Mouse (Mus musculus) bone marrow, adult 2 months (tissue): Measurements from ENCODE around the gene Lactbl1. TPM values are rescaled to one million over a fixed set of nuclear protein-coding genes. Genes with fewer than 3 reads are reported as not detected.

Experiments
- H3K27ac ChIP-seq: fragments of 200-500 bp; 2 replicates; pipeline ENCODE4 v1.5.1; 2012; ENCODE audit warnings: low read depth, mild to moderate bottlenecking, control low read depth, inconsistent platforms, low read length; ENCODE audit not compliant: control insufficient read depth, poor library complexity, insufficient read depth
- H3K4me1 ChIP-seq: fragments of 200-500 bp; 2 replicates; pipeline ENCODE4 v1.6.1; 2011; ENCODE audit warnings: low read length; ENCODE audit not compliant: control insufficient read depth, insufficient read depth
- H3K4me3 ChIP-seq: fragments of 200-500 bp; replicated peaks from 2 replicates; pipeline ENCODE3; 2011; ENCODE audit warnings: mild to moderate bottlenecking, low read depth, low read length, control low read depth; ENCODE audit not compliant: control insufficient read depth
- CTCF ChIP-seq: fragments of 200-500 bp; IDR thresholded peaks from 2 replicates; pipeline ENCODE4 v1.5.1; 2011; ENCODE audit warnings: low read length, control low read depth; ENCODE audit not compliant: control insufficient read depth, insufficient read depth
- POLR2A ChIP-seq: fragments of 200-500 bp; IDR thresholded peaks from 2 replicates; pipeline ENCODE4 v1.6.1; 2011; ENCODE audit warnings: low read depth, mild to moderate bottlenecking, control low read depth, low read length, borderline replicate concordance; ENCODE audit not compliant: control insufficient read depth
- WGBS: fragments of 180-500 bp; shearing (Covaris S2); methylation state at CpG from one replicate; pipeline ENCODE4 v1.1.7; 2018; 5-methylcytosine and 5-hydroxymethylcytosine counted together
- polyA plus RNA-seq: library from polyadenylated mRNA; stranded (reverse); fragments of >200 nt; gene quantifications from 2 replicates; pipeline ENCODE4 v1.2.4, GENCODE M21; 2011; ENCODE audit warnings: low replicate concordance; ENCODE audit not compliant: missing spikeins, insufficient read depth, insufficient read length

Lactbl1 gene
- not detected in 2 replicates for polyA plus RNA-seq

DNA sequence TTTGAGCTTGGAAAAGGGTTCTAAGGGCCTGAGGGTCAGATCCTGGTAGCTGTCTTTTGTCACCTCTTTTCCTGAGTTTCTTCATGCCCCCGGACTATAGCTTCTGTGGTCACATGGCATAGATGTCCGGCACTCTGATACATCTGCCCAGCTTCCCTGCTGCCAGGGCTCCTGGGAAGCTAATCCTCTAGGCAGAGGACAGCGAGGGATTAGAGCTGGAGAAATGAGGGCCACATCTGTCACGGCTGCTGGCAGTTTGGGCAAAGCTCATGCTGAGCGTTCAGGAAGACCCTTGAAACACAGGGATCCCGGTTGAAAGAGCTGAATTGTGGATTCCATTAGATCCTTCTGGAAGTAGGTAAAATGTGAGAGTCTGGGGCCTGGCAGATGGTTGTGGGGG, at the start of gene Lactbl1:
Gene Lactbl1, plus strand, starts transcription at position 234 of the 400 bp plus-strand sequence.
- no peak within 1 kb of the TSS for H3K27ac ChIP-seq
- H3K4me3 ChIP-seq: no peak within 1 kb of the TSS
- H3K4me1 ChIP-seq: peaks cover 3% of the 10 kb centered on the region
- TF ChIP-seq POLR2A: no peak
- no peak for TF ChIP-seq CTCF
- WGBS: 73% methylated on average over 6 of the region's 6 CpGs

- Histone ChIP-seq H3K4me1 (no peaks in the 10 kb centered on the region; the same call in 1 of the 2 replicates), H3K27ac (no peak overlapping the region), H3K4me3 (no peak overlapping the region)
- 83% methylated on average over 3 of the region's 3 CpGs for WGBS
- TF ChIP-seq CTCF (no peak), POLR2A (no peak)
Observed at GRCm38 (mm10) chr4:136581885-136582284, 40.5 kb upstream of the Lactbl1 start.

GRCm38 (mm10) chr4:136587221-136587827, 35.1 kb upstream of the Lactbl1 start:
- no peak for TF ChIP-seq POLR2A
- no peak for TF ChIP-seq CTCF
- H3K27ac ChIP-seq: no peak overlapping the region
- WGBS: 83% methylated on average over 4 of the region's 4 CpGs
- H3K4me3 ChIP-seq: no peak overlapping the region
- H3K4me1 ChIP-seq: no peaks in the 10 kb centered on the region; the same call in 1 of the 2 replicates

DNA sequence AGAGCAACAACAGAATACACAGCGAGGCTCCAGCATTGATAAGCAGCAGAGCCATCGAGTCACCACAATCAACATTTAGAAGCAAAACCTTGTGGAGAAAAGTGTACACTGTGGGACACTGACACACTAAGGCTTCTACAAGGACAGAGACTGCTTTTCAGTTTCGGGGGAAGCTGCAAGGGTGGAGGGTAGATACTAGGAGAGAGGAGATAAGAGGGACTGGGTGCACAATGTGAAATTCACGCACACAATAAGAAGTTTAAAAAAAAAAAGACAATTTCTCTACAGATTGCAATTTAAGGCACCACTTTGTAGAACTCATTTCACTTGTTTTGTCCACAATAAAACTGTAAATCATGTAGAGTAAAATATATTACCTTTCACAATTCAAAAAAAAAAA, 34.4 kb upstream of the Lactbl1 start:
- WGBS: 70% methylated on average over 4 of the region's 4 CpGs
- no peak overlapping the region for H3K4me3 ChIP-seq
- no peak overlapping the region for H3K27ac ChIP-seq
- H3K4me1 ChIP-seq: no peaks in the 10 kb centered on the region; the same call in 1 of the 2 replicates
- TF ChIP-seq POLR2A (no peak), CTCF (no peak)

DNA sequence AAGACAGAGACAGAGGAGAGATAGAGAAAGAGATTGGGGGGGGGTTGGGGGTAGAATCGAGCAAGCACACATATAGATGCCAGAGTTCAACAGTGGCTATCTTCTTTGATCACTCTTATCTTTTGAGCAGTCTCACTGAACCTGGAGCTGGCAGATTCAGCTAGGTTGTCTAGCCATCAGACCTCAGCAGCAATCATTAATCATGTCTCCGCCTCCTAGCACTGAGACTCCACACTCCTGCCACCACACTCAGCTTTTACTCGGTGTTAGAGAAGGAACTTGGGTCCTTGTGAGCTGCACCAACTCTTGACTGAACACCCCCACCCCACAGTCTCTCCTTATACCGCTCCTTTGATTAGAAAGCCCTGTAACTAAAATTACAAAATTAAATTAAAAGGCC, 30.3 kb upstream of the Lactbl1 start:
- H3K4me3 ChIP-seq: no peak overlapping the region
- TF ChIP-seq CTCF: no peak
- TF ChIP-seq POLR2A: no peak
- H3K27ac ChIP-seq: no peak overlapping the region
- no peaks in the 10 kb centered on the region for H3K4me1 ChIP-seq
- WGBS: 59% methylated on average over 4 of the region's 4 CpGs

- WGBS: 92% methylated on average over 2 of the region's 2 CpGs
- Histone ChIP-seq H3K27ac (no peak overlapping the region), H3K4me3 (no peak overlapping the region), H3K4me1 (no peaks in the 10 kb centered on the region)
- TF ChIP-seq POLR2A (no peak), CTCF (no peak)
Observed at GRCm38 (mm10) chr4:136594006-136594405, 28.4 kb upstream of the Lactbl1 start.

- no peaks in the 10 kb centered on the region for H3K4me1 ChIP-seq
- H3K27ac ChIP-seq: no peak overlapping the region
- TF ChIP-seq CTCF (no peak), POLR2A (no peak)
- 58% methylated on average over 6 of the region's 6 CpGs for WGBS
- H3K4me3 ChIP-seq: no peak overlapping the region
Observed at GRCm38 (mm10) chr4:136595221-136595620, 27.2 kb upstream of the Lactbl1 start.

GRCm38 (mm10) chr4:136598268-136598876, 24.0 kb upstream of the Lactbl1 start:
- TF ChIP-seq POLR2A: no peak
- no peak for TF ChIP-seq CTCF
- Histone ChIP-seq H3K4me1 (no peaks in the 10 kb centered on the region; the same call in 1 of the 2 replicates), H3K4me3 (no peak overlapping the region), H3K27ac (no peak overlapping the region)
- WGBS: 73% methylated on average over 7 of the region's 7 CpGs

DNA sequence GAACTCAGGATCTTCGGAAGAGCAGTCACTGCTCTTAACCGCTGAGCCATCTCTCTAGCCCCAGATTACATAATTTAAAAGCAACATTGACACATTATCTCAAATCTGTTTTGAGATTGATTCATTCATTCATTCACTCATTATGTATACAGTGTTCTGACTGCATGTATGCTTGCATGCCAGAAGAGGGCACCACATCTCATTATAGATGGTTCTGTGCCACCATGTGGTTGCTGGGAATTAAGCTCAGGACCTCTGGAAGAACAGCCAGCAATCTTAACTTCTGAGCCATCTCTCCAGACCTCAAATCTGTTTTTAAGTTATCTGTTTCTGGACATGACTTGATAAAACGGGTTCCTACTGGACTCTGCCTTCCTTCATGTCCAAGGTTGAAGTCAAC, 22.6 kb upstream of the Lactbl1 start:
- no peak overlapping the region for H3K27ac ChIP-seq
- TF ChIP-seq POLR2A: no peak
- no peak for TF ChIP-seq CTCF
- H3K4me3 ChIP-seq: no peak overlapping the region
- H3K4me1 ChIP-seq: no peaks in the 10 kb centered on the region; the same call in 1 of the 2 replicates
- 91% methylated on average over 3 of the region's 3 CpGs for WGBS
